Mouse (Mus musculus) kidney, postnatal 14 days (tissue): ENCODE results near the gene Cdx4.

Experiments used
- DNase-seq: peaks from one replicate; pipeline ENCODE4 v3.0.0; 2022; ENCODE audit warnings: mixed read lengths

The Cdx4 gene

GRCm38 (mm10) chrX:103321146-103321545, at the start of gene Cdx4:
Gene Cdx4, plus strand, starts transcription at chrX:103321398.
- no peak for DNase-seq

GRCm38 (mm10) chrX:103274325-103274724, 46.9 kb upstream of the Cdx4 start:
- DNase-seq: peak; percentile 9

GRCm38 (mm10) chrX:103286899-103287722, 34.1 kb upstream of the Cdx4 start:
- no peak for DNase-seq

- DNase-seq: no peak
Measured at GRCm38 (mm10) chrX:103287846-103288377, 33.3 kb upstream of the Cdx4 start.

- DNase-seq: no peak
Measured at GRCm38 (mm10) chrX:103288485-103289330, 32.5 kb upstream of the Cdx4 start.

- no peak for DNase-seq
Measured at GRCm38 (mm10) chrX:103298937-103299336, 22.3 kb upstream of the Cdx4 start.

- no peak for DNase-seq
Measured at GRCm38 (mm10) chrX:103308262-103308661, 12.9 kb upstream of the Cdx4 start.

- DNase-seq: no peak
Measured at GRCm38 (mm10) chrX:103311723-103312122, 9.5 kb upstream of the Cdx4 start.

- DNase-seq: peak; percentile 12
Measured at GRCm38 (mm10) chrX:103314146-103314545, 7.1 kb upstream of the Cdx4 start.

GRCm38 (mm10) chrX:103325900-103326299, 4.7 kb downstream of the Cdx4 start:
- no peak for DNase-seq

- no peak for DNase-seq
Measured at GRCm38 (mm10) chrX:103329386-103329785, 8.2 kb downstream of the Cdx4 start.

GRCm38 (mm10) chrX:103331125-103331858, 10.1 kb downstream of the Cdx4 start:
- DNase-seq: no peak

GRCm38 (mm10) chrX:103341369-103342113, 20.3 kb downstream of the Cdx4 start:
- no peak for DNase-seq

- no peak for DNase-seq
Measured at GRCm38 (mm10) chrX:103355784-103356183, 34.6 kb downstream of the Cdx4 start.

GRCm38 (mm10) chrX:103356287-103356686, 35.1 kb downstream of the Cdx4 start, which contains the start of gene Chic1:
Gene Chic1, plus strand, starts transcription at chrX:103356476.
- DNase-seq: peak; percentile 86

GRCm38 (mm10) chrX:103356761-103357236, 35.6 kb downstream of the Cdx4 start:
- peak; percentile 1 for DNase-seq

GRCm38 (mm10) chrX:103366201-103366600, 45.0 kb downstream of the Cdx4 start:
- DNase-seq: no peak

- DNase-seq: no peak
Measured at GRCm38 (mm10) chrX:103368650-103369049, 47.5 kb downstream of the Cdx4 start.

GRCm38 (mm10) chrX:103371221-103371620, 50.0 kb downstream of the Cdx4 start:
- peak; percentile 17 for DNase-seq

GRCm38 (mm10) chrX:103371627-103372026, 50.4 kb downstream of the Cdx4 start:
- peak; percentile 6 for DNase-seq

- peak; percentile 3 for DNase-seq
Measured at GRCm38 (mm10) chrX:103374250-103374649, 53.1 kb downstream of the Cdx4 start.
